Mouse (Mus musculus): Measurements from ENCODE around the gene Cacnb4. TPM values are rescaled to one million over a fixed set of nuclear protein-coding genes. Genes with fewer than 3 reads are reported as not detected.

Gene Cacnb4
- polyA plus RNA-seq, 1 experiment: 0.45 TPM

DNA sequence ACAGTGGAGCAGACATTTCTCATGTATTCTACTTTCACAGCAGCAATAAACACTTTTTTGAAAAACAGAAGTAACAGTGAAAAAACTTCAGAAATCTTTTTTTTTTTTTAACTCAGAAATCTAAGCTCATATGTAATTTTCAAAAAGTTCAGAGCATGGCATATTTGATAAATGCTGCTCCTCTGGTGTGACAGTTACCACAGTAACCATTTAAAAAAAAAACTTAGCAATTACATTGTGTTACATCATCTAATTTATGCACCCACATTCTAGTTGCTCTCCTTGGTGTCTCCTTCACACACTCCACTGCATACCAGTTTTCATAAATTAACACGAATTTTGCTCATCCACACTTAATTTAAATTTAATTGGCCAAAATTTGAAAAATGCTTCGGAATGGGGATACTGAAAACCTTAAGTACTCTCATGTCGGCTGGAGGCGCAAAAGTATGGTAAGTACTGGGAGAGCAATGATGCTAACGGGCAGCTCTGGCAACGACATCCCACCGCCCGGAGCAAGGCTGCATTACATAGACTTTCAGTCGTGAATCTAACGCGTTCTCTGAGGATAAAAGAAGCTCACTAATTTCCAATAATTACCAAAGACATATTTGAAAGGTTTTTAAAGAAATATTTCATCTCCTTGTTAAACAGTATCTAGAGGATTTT lies 24.9 kb upstream of the Cacnb4 start:
- Histone ChIP-seq H3K27ac (ENCODE audit: control insufficient read depth, insufficient read depth, low read depth, low read length, poor library complexity) (no peak overlapping the region), H3K4me3 (replicated peaks; ENCODE audit: control insufficient read depth, low read depth, low read length) (no peak overlapping the region), H3K4me1 (ENCODE audit: control insufficient read depth, insufficient read depth, low read length) (no peaks in the 10 kb centered on the region)
- 90% methylated on average over 11 of the region's 11 CpGs for WGBS
- TF ChIP-seq CTCF (IDR thresholded peaks at IDR 0.05; ENCODE audit: control insufficient read depth, insufficient read depth, low read length) (no peak), POLR2A (IDR thresholded peaks at IDR 0.05; ENCODE audit: borderline replicate concordance, control insufficient read depth, low read depth, low read length) (no peak)

DNA sequence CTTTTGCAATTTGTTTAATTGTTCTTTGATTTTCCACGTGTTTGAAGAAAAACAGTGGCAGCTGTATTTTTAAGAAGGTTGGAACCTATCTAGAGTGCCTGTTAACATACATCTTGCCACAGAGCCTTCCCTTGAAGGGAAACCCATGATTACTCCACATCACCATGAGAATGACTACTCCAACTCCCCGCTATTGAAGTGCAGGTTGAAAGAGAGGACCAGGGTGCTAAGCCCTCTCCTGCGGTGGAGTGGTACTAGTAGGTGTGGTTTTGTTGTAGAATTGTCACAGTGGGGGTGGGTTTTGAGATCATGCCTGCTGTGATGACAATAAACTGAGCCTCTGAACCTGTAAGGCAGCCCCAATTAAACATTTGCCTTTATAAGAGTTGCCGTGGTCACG lies 23.7 kb upstream of the Cacnb4 start:
- H3K27ac ChIP-seq (ENCODE audit: control insufficient read depth, insufficient read depth, low read depth, low read length, poor library complexity): no peak overlapping the region
- TF ChIP-seq POLR2A (IDR thresholded peaks at IDR 0.05; ENCODE audit: borderline replicate concordance, control insufficient read depth, low read depth, low read length) (no peak), CTCF (IDR thresholded peaks at IDR 0.05; ENCODE audit: control insufficient read depth, insufficient read depth, low read length) (no peak)
- H3K4me1 ChIP-seq (ENCODE audit: control insufficient read depth, insufficient read depth, low read length): no peaks in the 10 kb centered on the region

DNA sequence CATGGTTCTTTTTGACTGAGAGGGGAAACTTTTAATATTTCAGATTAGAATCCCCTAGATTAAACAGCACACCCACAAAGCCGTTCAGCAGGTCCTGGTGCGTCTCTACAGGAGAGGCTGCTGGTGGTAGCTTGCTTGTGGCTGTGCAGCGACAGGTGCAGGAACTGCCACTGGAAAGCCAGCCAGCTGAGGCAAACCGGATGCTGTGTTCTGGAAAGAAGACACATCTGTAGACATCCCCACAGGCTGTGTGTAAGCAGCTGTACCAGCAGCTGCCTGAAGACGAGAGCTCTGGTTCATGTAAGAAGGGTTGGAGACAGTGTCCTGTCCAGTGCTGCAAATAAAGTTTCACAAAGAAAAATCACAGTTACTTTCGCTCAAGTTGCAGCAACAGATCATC lies 18.0 kb upstream of the Cacnb4 start:
- H3K4me3 ChIP-seq (replicated peaks; ENCODE audit: control insufficient read depth, low read depth, low read length): no peak overlapping the region
- WGBS: 83% methylated on average over 6 of the region's 6 CpGs
- no peaks in the 10 kb centered on the region for H3K4me1 ChIP-seq (ENCODE audit: control insufficient read depth, insufficient read depth, low read length)
- H3K27ac ChIP-seq (ENCODE audit: control insufficient read depth, insufficient read depth, low read depth, low read length, poor library complexity): no peak overlapping the region
- TF ChIP-seq POLR2A (IDR thresholded peaks at IDR 0.05; ENCODE audit: borderline replicate concordance, control insufficient read depth, low read depth, low read length): no peak
- TF ChIP-seq CTCF (IDR thresholded peaks at IDR 0.05; ENCODE audit: control insufficient read depth, insufficient read depth, low read length): no peak

More for the DNA sequence above, 23.7 kb upstream of the Cacnb4 start:
- no peak overlapping the region for H3K4me3 ChIP-seq (replicated peaks; ENCODE audit: control insufficient read depth, low read depth, low read length)
- 92% methylated on average over 5 of the region's 5 CpGs for WGBS

GRCm38 (mm10) chr2:52691745-52692144 lies 15.1 kb upstream of the Cacnb4 start:
- no peaks in the 10 kb centered on the region for H3K4me1 ChIP-seq (ENCODE audit: control insufficient read depth, insufficient read depth, low read length)
- WGBS: 79% methylated on average over 4 of the region's 4 CpGs
- TF ChIP-seq POLR2A (IDR thresholded peaks at IDR 0.05; ENCODE audit: borderline replicate concordance, control insufficient read depth, low read depth, low read length): no peak
- no peak for TF ChIP-seq CTCF (IDR thresholded peaks at IDR 0.05; ENCODE audit: control insufficient read depth, insufficient read depth, low read length)
- no peak overlapping the region for H3K4me3 ChIP-seq (replicated peaks; ENCODE audit: control insufficient read depth, low read depth, low read length)
- no peak overlapping the region for H3K27ac ChIP-seq (ENCODE audit: control insufficient read depth, insufficient read depth, low read depth, low read length, poor library complexity)

DNA sequence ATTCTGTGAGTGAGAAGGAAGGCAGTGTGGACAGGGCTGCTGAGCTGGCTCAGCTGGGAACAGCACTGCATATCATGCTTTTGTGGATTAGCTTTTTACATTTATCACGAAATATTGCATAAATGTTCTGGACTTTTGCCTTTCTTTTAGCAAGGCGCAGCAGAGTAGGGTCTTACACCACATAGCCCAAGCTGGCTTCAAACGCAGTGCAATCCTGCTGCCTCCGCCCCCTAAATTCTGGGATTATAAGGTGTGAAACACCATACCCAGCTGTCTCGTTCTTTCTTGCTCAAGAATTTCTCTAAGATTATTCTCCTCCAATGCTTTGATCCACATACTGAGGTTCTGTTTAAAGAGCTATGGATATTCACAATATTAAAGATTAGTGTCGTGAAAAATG lies 10.0 kb upstream of the Cacnb4 start:
- Histone ChIP-seq H3K4me1 (ENCODE audit: control insufficient read depth, insufficient read depth, low read length) (no peaks in the 10 kb centered on the region), H3K27ac (ENCODE audit: control insufficient read depth, insufficient read depth, low read depth, low read length, poor library complexity) (no peak overlapping the region), H3K4me3 (replicated peaks; ENCODE audit: control insufficient read depth, low read depth, low read length) (no peak overlapping the region)
- WGBS: 78% methylated on average over 6 of the region's 6 CpGs
- TF ChIP-seq POLR2A (IDR thresholded peaks at IDR 0.05; ENCODE audit: borderline replicate concordance, control insufficient read depth, low read depth, low read length) (no peak), CTCF (IDR thresholded peaks at IDR 0.05; ENCODE audit: control insufficient read depth, insufficient read depth, low read length) (no peak)

DNA sequence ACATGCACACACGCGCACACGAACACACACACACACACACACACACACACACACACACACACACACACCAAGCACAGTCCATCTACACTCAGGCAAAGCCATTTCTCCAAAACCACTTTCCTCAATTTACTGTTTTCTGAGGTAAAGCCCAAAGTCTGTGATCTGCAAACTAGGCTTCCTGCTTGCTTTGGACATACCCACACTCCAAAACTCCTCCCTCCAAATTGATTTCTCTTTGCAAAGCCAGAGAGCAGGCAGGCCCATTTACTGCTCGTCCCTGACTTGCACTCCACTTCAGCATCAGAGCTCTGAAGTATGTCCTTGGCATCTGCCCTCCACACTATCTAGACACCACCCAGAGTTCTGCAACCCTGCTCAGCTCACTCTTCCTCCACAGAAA lies 958 bp upstream of the Cacnb4 start:
- WGBS: 83% methylated on average over 4 of the region's 4 CpGs
- Histone ChIP-seq H3K4me1 (ENCODE audit: control insufficient read depth, insufficient read depth, low read length) (no peaks in the 10 kb centered on the region), H3K27ac (ENCODE audit: control insufficient read depth, insufficient read depth, low read depth, low read length, poor library complexity) (no peak overlapping the region), H3K4me3 (replicated peaks; ENCODE audit: control insufficient read depth, low read depth, low read length) (no peak overlapping the region)
- TF ChIP-seq POLR2A (IDR thresholded peaks at IDR 0.05; ENCODE audit: borderline replicate concordance, control insufficient read depth, low read depth, low read length) (no peak), CTCF (IDR thresholded peaks at IDR 0.05; ENCODE audit: control insufficient read depth, insufficient read depth, low read length) (no peak)

DNA sequence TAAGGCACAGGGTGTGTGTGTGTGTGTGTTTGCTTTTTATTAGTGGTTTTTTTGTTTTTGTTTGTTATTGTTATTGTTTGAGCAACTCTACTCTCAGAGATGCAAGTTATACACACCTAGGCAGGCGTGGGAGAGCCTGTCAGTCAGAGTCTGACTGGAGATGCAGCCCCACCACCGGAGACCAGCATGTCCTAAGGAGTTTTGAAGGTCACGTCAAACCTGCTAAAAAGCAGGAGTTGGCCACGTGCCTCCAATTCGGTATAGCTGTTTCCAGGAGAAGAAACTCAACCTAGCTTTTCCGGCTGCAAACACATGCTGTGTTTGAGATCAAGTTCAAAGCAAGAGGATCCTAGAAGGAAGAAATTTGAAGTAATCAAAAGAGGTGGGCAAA lies 277 bp upstream of the Cacnb4 start:
- Histone ChIP-seq H3K4me3 (replicated peaks; ENCODE audit: control insufficient read depth, low read depth, low read length) (no peak overlapping the region), H3K4me1 (ENCODE audit: control insufficient read depth, insufficient read depth, low read length) (no peaks in the 10 kb centered on the region), H3K27ac (ENCODE audit: control insufficient read depth, insufficient read depth, low read depth, low read length, poor library complexity) (no peak overlapping the region)
- 28% methylated on average over 6 of the region's 6 CpGs for WGBS
- TF ChIP-seq CTCF (IDR thresholded peaks at IDR 0.05; ENCODE audit: control insufficient read depth, insufficient read depth, low read length): no peak
- no peak for TF ChIP-seq POLR2A (IDR thresholded peaks at IDR 0.05; ENCODE audit: borderline replicate concordance, control insufficient read depth, low read depth, low read length)

DNA sequence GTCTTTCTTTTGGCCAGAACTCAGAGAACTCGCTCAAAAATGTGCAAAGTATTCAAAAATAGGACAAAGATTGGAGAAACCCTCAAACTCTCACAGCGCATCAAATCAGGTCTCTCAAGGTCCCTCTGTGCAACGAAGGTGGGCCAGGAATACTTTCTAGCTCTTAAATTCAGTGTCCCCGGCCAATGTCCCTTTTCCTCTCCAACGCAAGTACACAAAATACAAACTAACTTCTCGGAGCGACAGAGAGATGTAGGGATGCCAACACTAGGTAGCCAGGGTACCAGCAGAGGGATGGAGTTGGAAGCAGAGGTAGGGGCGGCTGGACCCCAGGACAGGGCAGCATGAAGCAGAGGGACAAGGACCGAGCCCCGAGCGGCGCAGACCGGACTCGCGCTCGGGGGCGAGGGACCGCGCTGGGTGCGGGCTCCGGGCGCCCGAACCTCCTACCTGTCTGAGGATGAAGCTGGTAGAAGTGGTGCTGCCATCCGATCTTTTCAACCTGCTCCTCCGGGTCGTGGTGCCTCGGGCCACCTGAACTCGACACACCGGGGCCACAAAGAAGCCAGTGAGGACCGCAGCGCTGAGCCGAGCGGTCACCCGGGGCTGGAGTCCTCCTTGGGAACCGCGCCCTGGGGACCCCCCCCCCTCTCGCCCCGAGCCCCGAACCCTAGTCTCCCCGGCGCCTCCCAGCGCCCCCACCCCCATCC lies 1.2 kb downstream of the Cacnb4 start:
- Histone ChIP-seq H3K4me1 (ENCODE audit: control insufficient read depth, insufficient read depth, low read length) (no peaks in the 10 kb centered on the region), H3K27ac (ENCODE audit: control insufficient read depth, insufficient read depth, low read depth, low read length, poor library complexity) (no peak overlapping the region), H3K4me3 (replicated peaks; ENCODE audit: control insufficient read depth, low read depth, low read length) (no peak overlapping the region)
- TF ChIP-seq POLR2A (IDR thresholded peaks at IDR 0.05; ENCODE audit: borderline replicate concordance, control insufficient read depth, low read depth, low read length): no peak
- no peak for TF ChIP-seq CTCF (IDR thresholded peaks at IDR 0.05; ENCODE audit: control insufficient read depth, insufficient read depth, low read length)
- 2% methylated on average over 42 of the region's 42 CpGs for WGBS
